Mouse (Mus musculus) brain, adult 2 months (tissue): ENCODE data around the gene Hepacam.

Experiments used
- DNase-seq: peaks from one replicate; pipeline ENCODE4 v3.0.0; 2011; ENCODE audit warnings: low read depth, low spot score

Gene Hepacam

GRCm38 (mm10) chr9:37433823-37434560 is 66.8 kb downstream of the Hepacam start:
- no peak for DNase-seq

GRCm38 (mm10) chr9:37434932-37435331 is 67.8 kb downstream of the Hepacam start:
- DNase-seq, result no peak

DNA sequence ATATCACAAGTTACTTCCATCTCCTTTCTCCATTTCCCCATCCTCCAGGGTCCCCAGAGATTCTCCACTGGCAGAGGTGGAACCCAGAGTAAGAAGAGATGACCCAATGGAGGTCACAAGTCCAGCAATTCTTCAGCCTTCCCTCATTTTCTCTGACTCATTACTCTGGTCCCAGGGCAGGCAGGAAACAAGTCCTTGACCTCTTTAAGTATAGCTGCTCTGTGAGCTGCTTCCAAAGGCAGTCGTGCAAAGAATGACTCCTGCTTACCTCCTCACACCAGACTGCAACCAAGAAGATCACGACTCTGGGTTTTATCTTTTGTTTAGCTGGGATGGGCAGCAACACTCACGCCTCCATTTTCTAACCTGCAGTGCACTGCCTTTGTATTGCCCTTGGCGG is 68.5 kb downstream of the Hepacam start:
- no peak for DNase-seq
